Mouse (Mus musculus): Measurements from ENCODE around the gene Qsox1.
A peak's percentile ranks its signal among the peaks of the same experiment; 100 is the strongest.

The Qsox1 gene

DNA sequence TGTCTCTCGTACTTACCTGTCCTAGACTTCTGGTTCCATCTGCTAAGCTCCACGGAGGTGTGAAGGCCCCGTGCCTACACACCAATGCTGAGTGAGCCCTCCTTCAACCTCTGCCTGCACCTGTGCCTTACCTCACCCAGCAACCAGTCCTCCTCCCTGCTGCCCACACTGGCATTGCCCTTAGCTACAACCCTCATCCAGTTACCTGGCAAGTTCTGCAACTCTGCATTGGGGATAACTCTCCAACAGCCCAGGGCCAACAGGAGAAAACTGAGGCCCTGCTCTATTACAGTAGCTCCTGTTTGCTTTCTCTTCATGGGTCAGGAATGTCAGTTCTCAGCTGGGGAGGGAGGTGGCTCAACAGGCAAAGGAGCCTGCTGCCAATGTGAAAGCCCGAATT lies 14.7 kb downstream of the Qsox1 start:
- no peak for DNase-seq

DNA sequence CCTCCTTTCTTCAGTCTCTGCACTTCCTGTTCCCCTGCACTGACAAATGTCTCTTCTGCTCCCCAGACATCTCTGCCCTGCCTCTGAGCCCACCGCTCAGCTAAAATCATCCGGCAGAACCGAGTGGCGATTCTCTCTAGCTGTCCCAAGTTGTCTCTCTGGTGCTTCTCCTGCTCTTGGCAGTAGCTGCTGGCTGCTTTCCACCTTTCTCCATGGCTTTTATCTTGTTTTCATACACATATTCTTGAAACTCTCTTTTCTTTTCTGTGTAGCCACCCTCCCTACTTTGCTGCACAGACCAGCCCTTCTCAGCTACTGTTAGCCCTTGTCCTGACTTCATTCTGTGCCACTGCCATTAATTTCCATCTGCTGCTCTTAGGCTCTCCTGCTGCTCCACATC lies 15.3 kb downstream of the Qsox1 start:
- no peak for DNase-seq

DNA sequence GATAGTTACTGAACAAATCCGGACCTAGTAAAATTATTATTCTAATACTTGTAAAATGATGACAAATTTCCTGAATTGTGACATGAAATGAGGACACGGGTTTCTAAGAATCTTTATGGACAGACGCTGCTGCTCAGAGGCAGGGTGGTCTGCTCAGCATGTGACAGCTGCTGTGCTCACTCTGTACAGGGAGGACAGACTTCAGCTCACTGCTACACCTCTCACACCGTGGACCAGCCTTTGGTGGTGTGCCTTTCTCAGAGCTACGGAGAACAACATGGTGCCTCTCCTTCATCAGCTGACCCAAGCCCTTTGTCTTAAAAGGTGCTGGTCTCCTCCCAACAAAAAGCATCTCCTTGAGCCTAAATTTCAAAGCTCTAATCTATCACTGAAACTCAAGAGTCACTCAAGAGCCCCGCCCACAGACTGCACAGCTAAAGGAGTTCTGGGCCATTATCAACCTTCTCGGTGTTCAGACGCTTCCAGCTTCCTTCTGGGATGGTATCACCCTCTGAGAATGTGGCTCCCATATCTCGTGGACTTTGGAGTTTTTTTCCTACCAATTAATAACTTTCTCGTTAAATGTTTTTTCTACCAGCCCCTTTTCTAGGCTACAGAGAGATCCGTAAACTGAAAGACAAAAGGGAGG lies 15.8 kb downstream of the Qsox1 start:
- no peak for DNase-seq

DNA sequence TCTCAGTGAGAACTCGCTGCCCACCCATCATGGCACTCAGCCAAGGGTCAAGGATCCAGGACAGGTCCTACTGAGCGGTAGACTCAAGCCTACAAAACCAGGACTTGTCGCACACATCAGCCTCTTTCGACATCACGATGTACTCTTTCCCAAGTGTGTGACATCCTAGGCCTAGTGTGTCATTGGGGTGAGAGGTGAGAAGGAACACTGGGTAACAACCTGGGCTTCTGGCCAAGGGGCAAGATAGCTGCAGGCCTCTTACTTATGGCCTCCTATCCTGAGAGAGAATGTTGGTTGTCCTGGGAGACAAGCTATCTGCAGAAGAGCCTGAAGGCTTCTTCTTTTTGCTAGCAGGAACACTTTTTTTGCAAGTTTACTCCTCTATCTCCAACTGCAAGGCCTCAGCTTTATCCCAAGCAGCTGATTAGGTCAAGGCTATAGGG lies 16.9 kb downstream of the Qsox1 start:
- DNase-seq = no peak

DNA sequence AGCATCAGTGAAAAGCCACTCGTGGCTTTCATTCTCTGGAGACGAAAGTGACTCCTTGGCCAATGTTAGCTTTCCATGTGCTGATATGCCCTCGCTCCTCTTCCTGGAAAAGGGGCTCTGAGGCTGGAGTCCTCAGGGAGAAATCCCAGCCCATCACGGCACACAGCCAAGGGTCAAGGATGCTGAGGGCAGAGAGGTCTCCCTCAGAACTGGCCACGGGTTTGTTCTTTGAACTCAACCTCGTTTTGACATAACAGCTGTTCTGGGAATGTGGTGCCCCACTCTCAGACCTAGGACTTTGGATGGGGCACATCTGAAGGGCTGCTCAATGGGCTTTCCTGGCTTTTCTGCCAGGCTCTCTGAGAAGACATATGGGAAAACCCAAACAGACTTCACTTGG lies 17.8 kb downstream of the Qsox1 start:
- DNase-seq = no peak

DNA sequence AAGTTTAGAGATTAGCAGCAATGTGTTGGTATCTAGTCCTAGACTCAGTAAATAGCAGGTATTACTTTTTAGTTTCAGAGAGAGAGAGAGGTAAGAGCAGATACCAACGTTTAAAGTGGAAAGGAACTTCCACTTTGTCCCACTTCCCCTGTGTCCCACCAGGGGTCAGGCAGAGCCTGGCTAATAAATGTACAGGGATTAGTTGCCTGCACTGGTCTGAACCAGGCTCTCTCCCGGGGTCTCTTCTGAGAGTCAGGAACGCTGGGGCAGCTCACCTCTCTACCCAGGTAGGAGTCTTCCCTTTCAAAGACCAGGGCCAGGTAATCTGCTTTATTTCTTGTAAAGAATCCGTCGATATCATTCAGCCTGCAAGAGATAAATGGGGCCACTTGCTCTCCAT lies 20.8 kb downstream of the Qsox1 start:
- DNase-seq = no peak

DNA sequence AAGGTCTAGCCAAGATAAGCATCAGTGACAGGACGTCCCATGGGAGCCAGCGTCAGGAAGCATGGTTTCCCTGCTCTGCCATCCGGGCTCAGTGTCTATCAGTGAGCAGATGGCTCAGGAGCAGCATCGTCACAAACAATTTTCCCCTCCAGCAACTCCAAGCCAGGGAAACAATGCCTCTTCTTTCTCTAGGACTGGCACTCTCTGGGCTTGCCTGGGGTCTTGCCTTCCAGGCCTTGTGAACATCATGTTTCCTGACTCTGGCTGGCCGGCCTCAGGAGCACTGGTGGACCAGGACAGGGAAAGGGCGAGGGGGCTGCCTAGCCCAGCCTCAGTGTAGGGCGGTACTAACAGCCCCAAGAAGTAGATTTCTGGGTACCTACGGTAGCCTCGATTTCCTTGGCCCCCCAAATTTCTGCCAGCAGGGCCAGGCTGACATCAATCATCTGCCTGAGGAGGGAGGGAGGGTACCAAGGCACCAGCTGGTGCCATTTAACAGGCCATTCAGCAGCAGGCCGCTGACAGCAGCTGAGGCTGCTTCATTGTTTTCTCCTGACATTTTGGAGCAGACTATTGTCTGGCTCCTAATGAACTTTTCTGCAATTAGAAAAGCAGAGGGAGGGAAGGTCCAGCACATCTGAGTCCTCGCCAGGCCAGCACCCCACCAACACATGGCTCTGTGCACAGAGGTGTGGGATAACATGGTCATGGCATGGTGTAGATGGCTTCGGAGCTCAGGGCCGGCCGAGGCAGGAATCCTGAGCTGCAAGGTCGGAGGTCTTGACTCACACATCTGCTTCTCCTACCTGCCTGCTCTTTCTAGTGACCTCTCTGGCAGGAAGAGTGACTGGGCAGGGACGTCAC lies 22.3 kb downstream of the Qsox1 start:
- DNase-seq = no peak

DNA sequence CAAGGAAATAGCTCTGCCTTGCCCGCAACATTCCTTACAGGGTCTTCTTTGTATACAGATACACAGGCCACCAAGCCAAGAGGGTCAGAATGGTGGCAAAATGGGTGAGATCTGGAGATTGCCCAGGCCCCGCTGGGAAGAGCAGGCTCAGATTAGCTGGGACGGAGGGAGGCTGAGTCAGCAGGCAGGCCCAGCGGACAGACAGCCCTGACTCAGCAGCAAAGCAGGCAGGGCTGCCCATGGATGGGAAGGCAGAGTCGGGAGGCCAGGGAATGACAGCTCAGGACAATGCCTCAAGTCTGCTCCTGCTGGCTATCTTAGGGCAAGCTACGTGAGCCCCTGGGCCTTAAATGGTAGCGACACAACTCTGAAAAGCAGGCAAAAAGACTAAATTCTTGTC lies 26.8 kb downstream of the Qsox1 start:
- DNase-seq = no peak

DNA sequence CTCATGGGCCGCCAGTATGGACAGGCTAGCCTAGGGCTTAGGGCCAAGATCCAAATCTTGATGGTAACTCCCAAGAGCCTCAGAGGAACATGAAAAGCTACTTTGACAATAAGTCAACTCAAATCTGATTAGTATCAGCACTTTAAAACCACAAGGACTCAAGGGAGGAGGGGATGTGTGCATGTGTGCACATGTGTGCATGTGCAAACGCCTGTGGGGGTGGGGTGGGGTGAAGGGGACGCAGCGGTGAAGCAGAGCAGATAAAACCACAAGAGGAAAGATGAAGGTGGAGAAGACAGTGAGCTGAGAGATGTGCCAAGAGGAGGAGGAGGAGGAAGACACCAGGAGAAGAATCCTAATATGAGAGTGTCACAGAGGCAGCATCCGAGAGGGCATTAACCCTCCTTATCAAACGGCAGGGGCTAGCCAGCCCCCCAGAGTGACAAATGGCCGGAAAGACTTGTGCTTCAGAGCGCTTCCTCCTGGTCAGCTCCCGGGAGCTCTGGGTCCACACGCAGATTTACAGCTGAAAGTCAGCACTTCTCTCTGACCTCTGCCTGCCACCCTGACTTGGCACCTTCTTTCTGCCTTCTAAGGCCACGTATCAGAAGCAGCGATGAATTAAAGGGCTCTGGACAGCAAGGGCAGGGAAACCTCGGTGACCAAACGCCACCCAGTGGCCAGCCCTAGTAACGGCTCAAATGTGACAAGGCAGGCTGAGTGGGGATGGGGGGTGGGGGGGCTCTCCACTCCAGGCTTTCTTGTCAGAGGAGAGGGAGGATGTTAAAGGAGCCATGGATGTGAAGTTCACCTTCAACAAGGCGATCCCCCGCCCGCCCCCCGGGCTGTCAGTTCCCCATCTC lies 28.1 kb downstream of the Qsox1 start:
- peak; percentile 69 for DNase-seq

DNA sequence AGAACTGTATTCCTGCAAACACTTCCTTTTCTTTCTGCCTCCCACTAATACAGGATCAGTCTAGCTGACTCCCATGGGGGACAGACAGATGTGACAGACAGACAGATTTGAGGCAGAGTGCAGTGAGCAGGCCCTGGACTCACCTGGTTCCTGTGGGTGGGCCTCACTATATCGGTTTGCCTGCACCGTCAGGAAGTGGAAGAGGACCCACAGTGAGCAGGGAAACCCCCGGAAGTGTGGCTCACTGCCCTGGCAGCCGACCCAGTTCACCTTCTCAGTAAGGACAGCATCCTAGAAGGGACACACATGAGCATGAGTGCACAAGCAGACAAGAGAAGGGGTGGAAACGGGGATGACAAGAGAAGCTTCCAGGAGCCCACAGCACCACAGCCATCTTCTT lies 30.3 kb downstream of the Qsox1 start:
- DNase-seq = no peak

DNA sequence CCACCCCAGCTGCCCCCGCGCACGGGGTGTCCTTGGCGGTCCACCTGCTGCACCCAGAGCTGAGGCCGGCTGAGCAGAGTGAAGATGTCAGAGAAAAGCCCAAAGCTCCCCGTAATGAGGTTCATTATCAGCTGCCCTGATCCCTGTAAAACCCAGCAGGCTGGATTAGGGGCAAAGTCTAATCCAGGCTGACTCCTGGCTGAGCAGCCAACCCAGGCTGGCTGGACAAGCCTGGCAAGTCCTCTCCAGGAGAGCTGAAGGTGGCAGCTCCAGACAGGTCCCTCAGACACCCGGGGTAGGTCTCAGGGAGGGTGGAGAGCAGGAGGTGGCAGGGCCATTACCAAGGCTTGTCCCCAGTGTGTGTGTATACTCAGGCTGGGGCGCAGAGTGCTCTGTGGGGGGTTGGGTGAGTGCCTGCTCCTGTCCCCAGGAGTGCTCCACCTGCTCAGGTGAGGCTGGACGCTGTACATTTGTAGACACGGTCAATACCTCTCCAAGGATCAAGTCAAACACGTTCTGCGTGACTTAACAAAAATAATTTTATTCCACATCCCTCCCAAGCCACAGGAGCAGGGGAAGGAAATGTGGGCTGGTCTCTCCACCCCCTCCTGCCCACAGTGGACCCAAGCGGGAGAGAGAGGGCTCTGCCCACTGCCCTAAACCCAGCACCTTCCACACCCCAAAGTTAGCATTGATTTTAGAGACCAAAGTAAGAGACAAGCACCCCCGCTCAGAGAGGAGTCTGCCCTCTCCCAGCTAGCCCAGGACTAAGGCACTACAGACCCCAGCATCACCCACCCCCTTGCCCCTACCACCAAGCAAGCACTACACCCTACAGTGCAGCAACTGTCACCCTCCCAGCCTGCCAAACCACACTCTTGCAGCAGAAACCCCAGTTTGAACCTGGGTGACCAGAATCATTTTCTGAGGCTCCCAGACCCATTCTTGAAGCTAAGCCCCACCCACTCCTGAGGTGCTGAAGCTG lies 34.8 kb downstream of the Qsox1 start:
- DNase-seq = peak; percentile 67

DNA sequence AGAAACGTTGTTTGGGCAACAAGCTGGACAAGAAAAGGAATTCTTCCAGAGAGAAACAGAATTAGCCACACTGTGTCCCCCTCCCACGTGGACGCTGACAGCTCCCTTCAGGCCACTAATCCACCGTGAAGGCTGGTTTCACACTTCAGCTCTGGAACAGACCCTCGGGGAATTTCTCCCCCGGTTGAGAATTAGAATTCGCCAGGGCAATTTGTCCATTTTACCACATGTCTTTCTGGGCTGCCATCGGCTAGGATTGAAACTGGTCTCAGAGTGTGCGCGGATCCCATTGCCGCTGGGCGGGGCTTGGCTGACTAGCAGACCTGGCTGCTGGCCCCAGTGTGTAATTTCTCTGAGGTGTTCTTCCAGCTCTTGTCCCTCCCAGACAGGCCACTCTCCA lies 53.5 kb downstream of the Qsox1 start:
- DNase-seq = no peak

DNA sequence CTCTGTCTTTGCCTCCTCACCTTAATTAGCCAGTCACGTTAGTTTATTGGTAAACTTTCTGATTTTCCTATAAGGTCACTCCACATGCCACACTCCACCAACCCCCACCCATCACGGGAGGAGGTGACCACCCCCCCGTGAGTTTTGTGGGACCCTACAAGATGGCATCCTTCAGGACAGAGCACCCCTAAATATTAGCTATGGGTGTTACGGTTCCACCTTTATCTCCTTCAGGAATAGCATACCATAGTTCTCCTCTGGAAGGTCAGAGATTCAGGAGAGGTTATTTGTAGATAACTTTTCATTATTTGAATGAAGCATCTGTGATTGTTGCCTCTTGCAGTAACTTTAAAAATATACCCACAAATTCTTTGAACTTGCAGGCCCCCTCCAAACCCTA lies 54.0 kb downstream of the Qsox1 start:
- DNase-seq = no peak

DNA sequence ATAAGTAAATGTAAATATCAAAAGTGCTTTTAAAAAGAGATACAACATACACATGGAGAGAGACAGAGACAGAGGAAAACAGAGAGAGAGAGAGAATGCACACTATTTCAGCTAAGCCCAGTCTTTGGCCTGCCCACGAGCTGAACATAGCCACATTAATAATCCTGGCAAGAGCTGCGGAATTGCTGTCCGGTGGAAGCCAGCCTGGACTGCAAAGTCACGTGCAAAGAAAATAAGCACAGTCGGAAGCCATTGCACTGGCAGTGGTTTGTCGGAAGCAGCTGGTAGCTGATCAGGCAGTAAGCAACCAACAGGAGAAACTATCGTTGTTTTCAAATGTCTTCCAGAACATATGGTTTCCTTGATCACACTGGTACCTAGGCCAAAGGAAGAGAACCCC lies 55.1 kb downstream of the Qsox1 start:
- DNase-seq = no peak

DNA sequence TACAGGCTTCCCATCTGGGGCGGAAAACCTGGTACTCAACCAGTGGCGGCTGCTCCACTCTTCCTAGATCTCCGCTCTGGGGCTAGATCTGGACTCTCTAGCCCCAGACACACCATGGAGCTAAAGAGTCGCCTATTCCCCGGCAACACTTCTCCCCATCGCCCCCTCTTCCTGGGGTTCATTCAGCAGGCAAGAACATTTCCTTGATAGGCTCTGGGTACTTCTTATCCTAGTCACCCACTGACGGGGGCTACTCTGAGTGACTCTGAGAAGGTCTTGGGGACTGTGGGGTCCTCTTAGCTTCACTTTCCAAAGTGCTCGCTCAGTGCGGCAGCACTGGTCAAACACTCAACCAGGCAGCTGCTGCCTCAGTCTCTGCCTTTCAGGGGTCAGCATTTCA lies 59.3 kb downstream of the Qsox1 start:
- DNase-seq = no peak

DNA sequence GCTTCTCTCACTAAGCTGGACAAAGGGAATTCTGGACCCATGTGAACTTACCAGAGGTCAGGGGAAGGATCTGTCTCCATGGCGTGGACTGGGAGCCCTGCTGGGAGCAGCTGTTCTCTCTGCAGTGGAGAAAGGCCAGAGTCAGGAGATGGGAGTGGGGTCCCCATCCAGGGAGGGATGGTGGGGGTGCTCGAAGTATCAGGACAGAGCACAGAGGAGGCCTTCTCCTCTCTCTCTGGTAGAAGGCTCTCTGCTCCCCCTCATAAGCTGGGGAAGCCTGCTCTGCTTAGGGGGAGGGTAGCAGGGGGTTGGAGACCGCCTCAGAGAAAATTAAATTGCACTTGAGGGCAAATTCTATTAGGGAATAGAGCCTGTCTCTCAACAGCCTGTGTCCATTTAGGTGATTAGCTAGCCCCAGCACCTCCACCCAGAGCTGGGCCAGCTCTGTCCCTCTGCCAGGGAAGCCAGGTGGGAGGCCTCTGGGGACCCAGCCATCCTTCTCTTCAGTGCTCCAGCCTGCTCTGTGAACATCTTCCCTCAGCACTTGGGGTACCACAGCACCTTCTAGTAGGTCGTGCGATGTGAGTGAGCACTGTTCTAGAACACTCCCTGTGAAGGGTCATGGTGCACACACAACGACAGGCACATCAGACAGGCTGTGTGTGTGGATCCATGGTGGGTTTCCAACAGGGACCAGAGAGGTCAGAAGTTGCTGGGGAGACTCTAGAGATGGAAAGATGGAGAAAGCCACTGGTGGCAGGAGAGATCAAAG lies 61.0 kb downstream of the Qsox1 start, which contains the start of gene Lhx4:
Gene Lhx4, minus strand, starts transcription at position 201 of the 772 bp plus-strand sequence.
- no peak for DNase-seq

DNA sequence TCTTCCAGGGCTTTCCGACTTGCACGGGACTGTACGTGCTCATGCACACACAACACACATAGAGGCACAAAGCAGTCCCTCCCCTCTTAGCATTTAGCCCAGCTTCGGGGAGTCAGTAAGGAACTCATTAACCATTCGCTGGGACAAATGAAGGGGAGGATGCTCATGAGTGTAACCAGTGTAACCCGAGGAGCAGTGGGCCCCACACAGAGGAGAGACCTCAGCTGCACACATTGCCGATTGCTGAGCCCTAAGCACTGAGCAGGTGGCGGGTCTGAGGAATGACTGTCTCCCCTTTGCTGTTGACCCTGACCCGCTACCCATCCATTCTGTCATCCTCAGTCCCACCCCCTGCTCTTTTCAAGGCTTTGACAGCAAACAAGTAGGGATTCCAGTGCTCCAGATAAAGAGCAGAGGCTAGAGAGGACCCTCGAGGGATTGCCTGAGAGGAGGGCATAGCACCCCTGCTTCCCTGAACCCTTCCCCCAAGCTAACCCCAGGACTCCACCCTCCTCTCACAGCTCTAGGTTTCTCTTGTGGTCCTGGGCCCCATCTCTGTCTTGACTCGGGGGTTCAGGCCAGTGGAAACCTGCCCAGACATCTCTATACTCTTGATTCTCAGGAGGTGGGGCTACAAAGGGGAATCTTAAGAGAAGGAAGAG lies 62.0 kb downstream of the Qsox1 start:
- no peak for DNase-seq

DNA sequence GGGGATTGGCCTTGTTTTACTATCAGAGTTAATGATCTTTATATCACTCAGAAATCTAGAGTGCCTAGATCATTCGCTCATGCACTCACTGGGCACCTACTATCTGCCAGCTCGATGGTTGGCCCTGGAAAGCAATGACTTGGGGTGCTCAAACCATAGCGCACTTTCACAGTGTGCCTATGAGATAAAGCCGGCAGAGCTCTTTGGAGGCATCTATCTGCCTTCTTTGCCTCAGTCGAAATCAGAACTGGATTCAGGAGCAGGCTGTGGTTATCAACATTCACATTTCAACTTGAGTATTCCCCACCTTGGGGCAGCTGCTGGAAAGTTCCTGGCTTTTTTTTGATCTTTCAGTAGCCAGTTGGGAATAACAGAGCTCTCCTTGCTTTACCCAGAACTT lies 64.8 kb downstream of the Qsox1 start:
- DNase-seq = no peak

DNA sequence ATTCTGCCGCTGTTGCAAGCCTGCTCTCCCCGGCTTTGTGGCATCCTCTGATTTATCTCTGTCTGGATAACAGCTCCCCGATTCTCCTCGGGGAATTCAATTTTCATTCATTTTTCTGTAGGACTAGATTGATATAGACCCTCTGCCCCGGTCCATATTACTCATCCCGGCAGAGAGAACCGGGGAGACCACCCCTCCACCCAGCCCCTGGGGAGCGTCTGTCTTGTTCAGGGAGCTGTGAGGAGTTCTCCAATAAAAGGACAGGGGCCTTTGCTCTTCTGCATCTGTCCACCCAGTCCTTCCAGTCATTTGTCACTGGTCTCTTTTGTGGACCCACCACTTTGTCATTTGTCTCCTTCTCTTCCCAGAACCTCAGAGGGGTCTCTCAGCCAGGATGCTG lies 65.7 kb downstream of the Qsox1 start:
- no peak for DNase-seq

DNA sequence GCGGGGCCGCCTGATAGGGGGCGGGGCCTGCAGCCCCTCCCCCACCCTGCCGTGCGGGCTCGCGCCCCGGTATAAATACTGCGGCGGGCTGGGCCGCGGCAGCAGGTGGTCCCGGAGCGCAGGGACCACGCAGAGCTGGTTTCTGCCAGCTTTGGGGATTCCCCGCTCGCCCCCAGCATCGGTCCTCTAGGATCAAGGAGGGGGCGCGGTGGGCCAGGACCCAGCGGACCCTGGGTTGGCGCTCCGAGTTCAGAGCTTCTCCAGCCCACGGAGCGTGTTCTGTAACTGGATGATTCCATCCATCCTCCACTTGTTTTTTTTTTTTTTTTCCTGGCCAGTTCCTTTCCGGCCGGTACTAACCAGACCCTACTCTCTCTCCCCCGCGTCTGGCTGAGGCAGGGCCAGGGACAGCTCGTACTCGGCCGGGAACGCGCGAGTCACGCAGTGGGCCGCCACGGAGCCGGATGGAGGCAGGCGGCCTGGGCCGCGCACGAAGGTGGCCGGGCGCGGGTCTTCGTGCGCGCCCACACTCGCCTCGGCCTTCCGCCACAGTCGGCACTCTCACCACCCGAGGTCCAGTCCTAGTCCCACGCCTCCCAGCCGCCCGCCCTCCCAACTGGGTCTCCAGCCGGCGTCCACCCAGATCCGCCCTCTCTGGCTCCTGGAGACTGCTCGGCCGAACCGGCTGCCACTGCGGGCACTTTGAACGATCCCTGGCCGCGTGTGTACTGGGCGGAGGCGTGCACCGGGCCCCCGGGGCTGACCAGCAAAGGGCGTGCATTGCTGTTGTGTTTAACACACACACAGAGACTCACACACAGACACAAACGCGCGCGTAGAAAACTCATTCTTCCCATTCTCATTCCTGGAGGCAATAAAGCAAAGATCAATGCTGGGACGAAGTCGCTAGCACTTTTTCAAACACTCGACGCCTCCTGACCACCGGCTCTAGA lies 70.0 kb downstream of the Qsox1 start:
- peak; percentile 33 for DNase-seq

Measured in kidney, postnatal 14 days (tissue).